Mouse (Mus musculus) lung, embryonic 15.5 days (tissue): Measurements from ENCODE around the gene Eif4g1. TPM values are rescaled to one million over a fixed set of nuclear protein-coding genes. Genes with fewer than 3 reads are reported as not detected.

Source experiments
- ATAC-seq: fragments of 200-750 bp; cut with Nextera tagmentation; 2 replicates; pipeline ENCODE4 v1.8.0; 2017; ENCODE audit warnings: moderate number of reproducible peaks, borderline replicate concordance; ENCODE audit not compliant: low FRiP score, low TSS enrichment; ENCODE audit errors: extremely low read depth
- H3K27ac ChIP-seq: fragments of 300-500 bp; sonication (generic); 2 replicates; pipeline ENCODE4 v1.5.1; 2015; ENCODE audit warnings: moderate library complexity, mild to moderate bottlenecking, inconsistent platforms
- H3K27me3 ChIP-seq: fragments of 300-500 bp; sonication (generic); 2 replicates; pipeline ENCODE4 v1.6.1; 2015; ENCODE audit warnings: inconsistent platforms
- H3K36me3 ChIP-seq: fragments of 300-500 bp; sonication (generic); 2 replicates; pipeline ENCODE4 v1.6.1; 2015; ENCODE audit warnings: inconsistent platforms
- H3K4me1 ChIP-seq: fragments of 300-500 bp; sonication (generic); 2 replicates; pipeline ENCODE4 v1.6.1; 2015; ENCODE audit warnings: inconsistent platforms
- H3K4me2 ChIP-seq: fragments of 300-500 bp; sonication (generic); 2 replicates; pipeline ENCODE4 v1.6.1; 2015; ENCODE audit warnings: inconsistent platforms, mild to moderate bottlenecking, moderate library complexity
- H3K4me3 ChIP-seq: fragments of 300-500 bp; sonication (generic); 2 replicates; pipeline ENCODE4 v1.5.1; 2015; ENCODE audit warnings: mild to moderate bottlenecking, inconsistent platforms
- H3K9ac ChIP-seq: fragments of 300-500 bp; sonication (generic); 2 replicates; pipeline ENCODE4 v1.6.1; 2015; ENCODE audit warnings: inconsistent platforms
- H3K9me3 ChIP-seq: fragments of 300-500 bp; sonication (generic); 2 replicates; pipeline ENCODE4 v1.6.1; 2016; ENCODE audit warnings: inconsistent platforms
- WGBS: fragments of 180-500 bp; shearing (Covaris S2); methylation state at CpG from one replicate; pipeline ENCODE4 v1.1.7; 2015; 5-methylcytosine and 5-hydroxymethylcytosine counted together
- polyA plus RNA-seq: library from polyadenylated mRNA; unstranded; fragments of >200 nt; fragmentation: Nextera tagmentation; extraction: Ambion mirVana; gene quantifications from 2 replicates; pipeline ENCODE4 v1.2.1, GENCODE M21; 2015

Gene Eif4g1
- polyA plus RNA-seq, 1 experiment from 2014 or later = 170 TPM

- peaks cover 33% of the 10 kb centered on the region for H3K4me1 ChIP-seq
- H3K27me3 ChIP-seq = no peaks in the 10 kb centered on the region
- no peaks in the 10 kb centered on the region for H3K36me3 ChIP-seq
- WGBS = 77% methylated on average over 5 of the region's 5 CpGs
- H3K4me2 ChIP-seq = no peak overlapping the region
- no peak overlapping the region for H3K27ac ChIP-seq
- no peak overlapping the region for H3K9ac ChIP-seq
- H3K4me3 ChIP-seq = no peak overlapping the region
- H3K9me3 ChIP-seq = no peaks in the 10 kb centered on the region
- ATAC-seq = no peak
These were observed 31.2 kb downstream of the Eif4g1 start for GRCm38 (mm10) chr16:20699266-20699665.

- Histone ChIP-seq H3K4me2 (no peak overlapping the region), H3K4me3 (no peak overlapping the region), H3K4me1 (peaks cover 30% of the 10 kb centered on the region), H3K27ac (no peak overlapping the region), H3K9me3 (no peaks in the 10 kb centered on the region), H3K27me3 (no peaks in the 10 kb centered on the region), H3K36me3 (no peaks in the 10 kb centered on the region), H3K9ac (no peak overlapping the region)
- ATAC-seq = no peak
- 60% methylated on average over 5 of the region's 5 CpGs for WGBS
These were observed 31.9 kb downstream of the Eif4g1 start for GRCm38 (mm10) chr16:20700036-20700435.

GRCm38 (mm10) chr16:20701316-20701715 lies 33.2 kb downstream of the Eif4g1 start:
- Histone ChIP-seq H3K4me1 (peaks cover 17% of the 10 kb centered on the region), H3K4me3 (no peak overlapping the region), H3K9me3 (no peaks in the 10 kb centered on the region), H3K27ac (no peak overlapping the region), H3K27me3 (no peaks in the 10 kb centered on the region), H3K9ac (no peak overlapping the region), H3K4me2 (no peak overlapping the region), H3K36me3 (no peaks in the 10 kb centered on the region)
- 55% methylated on average over 7 of the region's 7 CpGs for WGBS
- no peak for ATAC-seq

DNA sequence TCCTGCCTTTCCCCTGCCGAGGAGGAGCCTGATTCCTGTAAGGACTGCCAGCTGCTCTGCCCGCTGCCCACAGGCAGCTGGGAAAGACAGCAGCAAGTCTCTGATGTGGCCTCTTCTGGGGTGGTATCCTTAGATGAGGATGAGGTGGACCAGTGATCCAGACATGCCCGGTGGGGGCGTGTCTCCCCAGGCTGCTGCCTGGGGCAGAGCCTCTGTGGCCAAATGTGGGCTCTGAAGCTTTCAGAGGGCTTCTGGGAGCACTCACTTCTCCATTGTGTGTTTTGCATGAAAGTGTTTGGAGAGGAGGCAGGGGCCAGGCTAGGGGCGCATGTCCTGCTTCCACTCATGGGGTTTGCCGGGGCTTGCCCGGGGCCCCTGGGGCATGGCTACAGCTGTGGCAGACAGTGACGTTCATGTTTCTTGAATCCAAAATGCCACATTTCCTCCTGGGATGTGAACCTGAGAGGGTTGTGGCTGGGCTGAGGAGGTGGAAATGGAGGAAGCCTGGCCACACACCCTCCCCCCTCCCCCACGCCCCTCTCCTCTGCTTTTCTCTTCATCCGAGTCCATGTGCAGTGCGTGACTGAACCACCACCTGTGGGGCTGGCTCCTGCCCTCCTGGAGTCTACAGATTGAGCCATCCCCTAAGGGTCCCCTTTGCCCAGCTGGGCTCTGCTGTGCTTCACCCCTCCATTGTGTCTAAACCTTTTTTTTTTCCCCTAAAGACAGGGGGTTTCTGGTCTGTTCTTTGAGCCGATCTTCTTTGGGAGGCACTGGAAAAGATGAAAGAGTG lies 33.8 kb downstream of the Eif4g1 start:
- H3K9ac ChIP-seq = no peak overlapping the region

DNA sequence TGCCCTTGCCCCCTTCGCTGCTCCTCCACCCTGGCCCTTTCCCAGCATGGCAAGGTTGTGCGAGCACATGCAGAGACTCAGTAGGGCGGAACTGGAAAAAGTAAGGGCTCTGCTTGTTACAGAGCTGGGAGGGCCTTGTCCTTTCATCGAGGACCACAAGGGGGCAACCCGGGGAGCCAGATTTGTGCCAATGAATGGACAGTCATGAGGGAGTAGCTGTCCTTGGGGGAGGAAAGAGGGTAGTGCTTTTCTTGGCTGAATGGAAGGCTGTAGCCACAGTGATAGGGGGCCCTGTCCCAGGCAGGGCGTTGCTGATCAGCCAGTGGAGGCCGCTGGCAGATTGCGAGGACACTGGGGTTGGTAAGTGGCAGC lies 34.4 kb downstream of the Eif4g1 start:
- peak; percentile 56; the same call in 1 of the 2 replicates for ATAC-seq
- H3K9ac ChIP-seq = no peak overlapping the region
- H3K27ac ChIP-seq = no peak overlapping the region
- peaks cover 16% of the 10 kb centered on the region for H3K4me1 ChIP-seq
- 0 out of 2 replicates have a peak overlapping the region, but pooled peaks have one; percentile 3 for H3K4me2 ChIP-seq
- H3K4me3 ChIP-seq = no peak overlapping the region
- WGBS = 10% methylated on average over 8 of the region's 8 CpGs
- H3K27me3 ChIP-seq = no peaks in the 10 kb centered on the region
- H3K9me3 ChIP-seq = no peaks in the 10 kb centered on the region
- H3K36me3 ChIP-seq = no peaks in the 10 kb centered on the region

More for the DNA sequence above, 33.8 kb downstream of the Eif4g1 start:
- no peaks in the 10 kb centered on the region for H3K36me3 ChIP-seq
- WGBS = 30% methylated on average over 10 of the region's 12 CpGs
- no peaks in the 10 kb centered on the region for H3K27me3 ChIP-seq
- peaks cover 16% of the 10 kb centered on the region for H3K4me1 ChIP-seq
- ATAC-seq = peak; percentile 13; the same call in 1 of the 2 replicates
- no peak overlapping the region for H3K4me3 ChIP-seq
- no peak overlapping the region for H3K27ac ChIP-seq
- 0 out of 2 replicates have a peak overlapping the region, but pooled peaks have one; percentile 7 for H3K4me2 ChIP-seq
- no peaks in the 10 kb centered on the region for H3K9me3 ChIP-seq

GRCm38 (mm10) chr16:20703071-20703470 lies 35.0 kb downstream of the Eif4g1 start:
- Histone ChIP-seq H3K9ac (no peak overlapping the region), H3K9me3 (no peaks in the 10 kb centered on the region), H3K4me2 (no peak overlapping the region), H3K36me3 (no peaks in the 10 kb centered on the region; the same call in 1 of the 2 replicates), H3K4me1 (peaks cover 16% of the 10 kb centered on the region), H3K4me3 (no peak overlapping the region), H3K27me3 (no peaks in the 10 kb centered on the region), H3K27ac (no peak overlapping the region)
- WGBS = 87% methylated on average over 10 of the region's 10 CpGs
- ATAC-seq = no peak

DNA sequence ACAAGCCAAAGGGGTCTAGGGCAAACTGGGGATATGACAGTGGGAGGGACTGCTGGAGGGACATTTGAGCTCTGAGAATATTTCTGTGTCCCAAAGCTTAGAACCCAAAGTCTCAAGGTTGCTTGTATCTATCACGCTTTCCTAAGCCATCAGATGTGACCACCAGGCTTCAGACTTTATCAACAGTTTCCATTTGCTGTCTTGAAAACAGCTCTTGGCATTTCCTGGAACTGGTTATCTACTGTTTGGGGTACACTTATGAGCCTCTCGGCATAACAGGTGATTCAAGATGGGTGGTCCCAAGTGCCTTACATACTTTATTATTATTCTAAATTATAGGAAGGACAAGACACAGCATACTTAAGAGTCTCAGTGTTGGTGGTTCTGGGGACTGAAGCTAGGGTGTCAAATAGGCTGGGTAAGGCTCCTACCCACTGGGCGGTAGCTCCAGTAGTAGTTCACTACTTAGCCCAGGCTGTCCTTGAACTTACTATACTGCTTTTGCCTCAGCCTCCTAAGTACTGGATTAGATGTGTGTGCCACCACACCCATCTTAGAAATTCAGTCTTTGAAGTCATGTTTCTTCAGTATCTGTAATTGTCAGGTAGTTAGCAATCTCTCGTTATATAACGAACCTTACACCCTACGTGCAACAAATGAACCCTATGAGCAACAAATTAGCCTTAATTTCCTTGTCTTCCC lies 35.7 kb downstream of the Eif4g1 start:
- Histone ChIP-seq H3K4me3 (no peak overlapping the region), H3K27me3 (no peaks in the 10 kb centered on the region), H3K36me3 (no peaks in the 10 kb centered on the region; the same call in 1 of the 2 replicates), H3K4me1 (peaks cover 16% of the 10 kb centered on the region), H3K9me3 (no peaks in the 10 kb centered on the region), H3K4me2 (no peak overlapping the region), H3K9ac (no peak overlapping the region), H3K27ac (no peak overlapping the region)
- 86% methylated on average over 6 of the region's 6 CpGs for WGBS
- no peak for ATAC-seq

DNA sequence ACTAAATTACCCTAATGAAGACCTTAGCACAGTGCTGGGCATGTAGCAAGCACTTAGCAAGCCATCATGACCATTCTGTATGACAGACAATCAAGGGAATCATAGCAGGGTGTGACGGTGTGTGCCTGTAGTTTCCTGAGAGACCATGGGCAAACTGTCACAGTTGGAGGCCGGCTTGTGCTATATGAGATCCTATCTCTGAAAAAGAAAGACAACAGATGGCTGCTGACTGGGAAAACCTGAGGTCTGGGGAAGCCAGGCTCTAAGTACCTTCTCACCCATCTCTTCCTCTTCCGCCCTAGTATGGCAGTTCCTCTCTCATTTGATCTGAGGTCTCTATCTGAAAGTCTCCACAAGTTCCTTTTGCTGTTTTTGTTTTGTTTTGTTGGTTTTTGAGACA lies 37.7 kb downstream of the Eif4g1 start:
- Histone ChIP-seq H3K9ac (no peak overlapping the region), H3K27ac (no peak overlapping the region), H3K27me3 (no peaks in the 10 kb centered on the region), H3K4me1 (peaks cover 16% of the 10 kb centered on the region), H3K4me2 (no peak overlapping the region), H3K4me3 (no peak overlapping the region), H3K36me3 (peaks cover 3% of the 10 kb centered on the region; the same call in 1 of the 2 replicates), H3K9me3 (no peaks in the 10 kb centered on the region)
- 87% methylated on average over 3 of the region's 3 CpGs for WGBS
- no peak for ATAC-seq

GRCm38 (mm10) chr16:20706407-20707055 lies 38.4 kb downstream of the Eif4g1 start:
- Histone ChIP-seq H3K27ac (no peak overlapping the region), H3K36me3 (peaks cover 3% of the 10 kb centered on the region; the same call in 1 of the 2 replicates), H3K4me2 (no peak overlapping the region), H3K4me3 (no peak overlapping the region), H3K9ac (no peak overlapping the region), H3K4me1 (peaks cover 12% of the 10 kb centered on the region), H3K27me3 (no peaks in the 10 kb centered on the region), H3K9me3 (no peaks in the 10 kb centered on the region)
- ATAC-seq = no peak
- 84% methylated on average over 2 of the region's 2 CpGs for WGBS

DNA sequence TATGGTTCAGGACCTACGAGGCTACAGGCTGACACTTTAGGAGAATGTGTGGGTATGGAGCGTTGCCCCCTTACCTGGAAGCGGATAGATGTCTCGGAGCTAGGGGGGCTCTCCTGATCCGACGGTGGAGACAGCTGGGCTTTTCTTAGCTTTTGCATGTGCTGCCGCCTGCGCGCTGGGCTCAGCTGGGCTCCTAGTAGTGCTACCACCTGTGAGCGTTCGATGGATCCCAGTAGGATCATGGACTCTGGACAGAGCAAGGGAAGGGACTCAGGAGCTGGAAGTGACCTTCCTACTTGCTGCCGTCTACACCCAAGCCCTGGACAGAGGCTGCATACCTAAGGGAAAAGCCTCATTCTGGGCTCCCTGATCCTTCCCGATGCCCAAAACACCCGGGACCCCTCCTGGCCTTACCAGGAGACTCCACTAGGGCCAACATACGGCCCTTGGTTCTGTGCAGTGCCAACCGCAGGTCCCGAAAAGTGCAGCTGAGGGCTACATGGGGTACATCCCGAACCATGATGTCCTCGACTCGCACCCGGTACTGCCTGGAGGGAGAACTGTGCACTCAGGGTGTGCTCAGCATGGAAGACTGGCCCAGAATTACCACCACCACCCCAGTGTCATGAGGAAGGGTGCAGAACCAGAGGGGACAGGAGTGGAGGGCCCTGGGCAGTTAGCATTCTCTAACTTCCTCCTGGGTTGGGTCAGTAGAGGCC lies 40.3 kb downstream of the Eif4g1 start:
- H3K36me3 ChIP-seq = peaks cover 3% of the 10 kb centered on the region; the same call in 1 of the 2 replicates
- H3K27me3 ChIP-seq = no peaks in the 10 kb centered on the region
- ATAC-seq = no peak
- H3K9me3 ChIP-seq = no peaks in the 10 kb centered on the region
- H3K4me2 ChIP-seq = no peak overlapping the region
- no peak overlapping the region for H3K4me3 ChIP-seq
- H3K4me1 ChIP-seq = no peaks in the 10 kb centered on the region
- 92% methylated on average over 21 of the region's 21 CpGs for WGBS
- H3K9ac ChIP-seq = no peak overlapping the region
- no peak overlapping the region for H3K27ac ChIP-seq

DNA sequence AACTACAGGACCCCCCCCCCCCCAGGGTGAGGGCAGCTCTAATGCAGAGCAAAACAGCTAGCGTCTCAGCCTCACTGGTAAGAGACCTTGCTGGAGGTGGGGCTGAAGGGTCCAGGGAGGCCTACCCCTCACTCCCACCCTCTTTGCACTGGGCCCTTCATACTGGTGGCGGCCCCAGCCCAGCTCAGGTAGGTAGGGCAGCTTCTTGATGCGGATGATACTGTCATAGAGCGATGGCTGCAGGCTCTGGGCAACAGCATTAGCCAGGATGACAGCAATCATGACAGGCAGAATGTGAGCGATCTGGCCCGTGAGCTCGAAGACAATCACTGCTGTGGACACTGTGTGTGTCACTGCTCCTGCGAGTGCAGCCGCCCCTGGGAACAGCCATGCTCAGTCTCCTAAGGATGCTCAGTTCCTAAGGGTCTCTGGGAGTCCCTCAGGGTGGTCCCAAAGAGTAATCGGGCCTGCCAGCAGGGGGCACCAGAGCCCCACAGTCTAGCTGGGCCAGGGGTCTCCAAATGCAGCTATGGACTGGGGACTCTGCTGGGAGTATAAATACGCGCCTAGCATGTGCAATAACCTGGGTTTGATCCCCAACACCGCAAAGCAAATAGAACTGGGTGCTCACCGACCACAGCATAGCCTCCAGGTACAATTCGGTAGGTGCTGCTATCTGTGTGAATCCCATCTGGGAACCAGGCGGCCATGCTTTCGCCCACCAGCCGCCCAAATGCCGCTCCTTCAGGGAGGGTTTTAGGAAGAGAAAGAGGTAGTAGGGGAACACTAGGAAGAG lies 41.0 kb downstream of the Eif4g1 start:
- Histone ChIP-seq H3K9me3 (no peaks in the 10 kb centered on the region), H3K4me3 (no peak overlapping the region), H3K4me1 (no peaks in the 10 kb centered on the region), H3K27ac (no peak overlapping the region), H3K9ac (no peak overlapping the region), H3K27me3 (no peaks in the 10 kb centered on the region), H3K4me2 (no peak overlapping the region), H3K36me3 (peaks cover 3% of the 10 kb centered on the region; the same call in 1 of the 2 replicates)
- WGBS = 73% methylated on average over 19 of the region's 19 CpGs
- ATAC-seq = peak; percentile 29; the same call in 1 of the 2 replicates
